Mouse (Mus musculus) spleen, adult 2 months (tissue): ENCODE results near the gene Filip1l. TPM values are rescaled to one million over a fixed set of nuclear protein-coding genes. Genes with fewer than 3 reads are reported as not detected.
A peak's percentile ranks its signal among the peaks of the same experiment; 100 is the strongest.

Experiments
- DNase-seq, 2 experiments: peaks; one replicate each; pipeline versions ENCODE4 v3.0.0 to v3.0.0-alpha.2; 2012 to 2021; ENCODE audit warnings: low spot score in 2 of 2, low read depth in 1 of 2
- H3K27ac ChIP-seq: fragments of 200-500 bp; 2 replicates; pipeline ENCODE4 v1.5.1; 2012; ENCODE audit warnings: low read length, inconsistent platforms; ENCODE audit not compliant: insufficient read depth
- H3K27me3 ChIP-seq: fragments of 200-500 bp; 2 replicates; pipeline ENCODE4 v1.6.1; 2012; ENCODE audit warnings: mild to moderate bottlenecking, moderate library complexity, low read length, inconsistent platforms; ENCODE audit not compliant: control insufficient read depth, insufficient read depth
- H3K36me3 ChIP-seq: fragments of 200-500 bp; 2 replicates; pipeline ENCODE4 v1.6.1; 2012; ENCODE audit warnings: mild to moderate bottlenecking, low read length, inconsistent platforms; ENCODE audit not compliant: control insufficient read depth, insufficient read depth
- H3K4me1 ChIP-seq: fragments of 200-500 bp; 2 replicates; pipeline ENCODE4 v1.6.1; 2011; ENCODE audit warnings: inconsistent platforms; ENCODE audit not compliant: control insufficient read depth, insufficient read depth, insufficient read length
- H3K4me3 ChIP-seq: fragments of 200-500 bp; 2 replicates; pipeline ENCODE4 v1.5.1; 2011; ENCODE audit warnings: mild to moderate bottlenecking, inconsistent platforms; ENCODE audit not compliant: insufficient read depth, insufficient read length; ENCODE audit errors: extremely low read depth
- CTCF ChIP-seq: fragments of 200-500 bp; IDR thresholded peaks from 2 replicates; pipeline ENCODE4 v1.5.1; 2011; ENCODE audit warnings: mild to moderate bottlenecking, inconsistent platforms; ENCODE audit not compliant: insufficient read depth, insufficient read length, insufficient replicate concordance; ENCODE audit errors: extremely low read depth
- POLR2A ChIP-seq: fragments of 200-500 bp; IDR thresholded peaks from 2 replicates; pipeline ENCODE4 v1.6.1; 2011; ENCODE audit warnings: low read depth, low read length, inconsistent platforms
- WGBS: fragments of 180-500 bp; shearing (Covaris S2); methylation state at CpG from one replicate; pipeline ENCODE4 v1.1.7; 2018; 5-methylcytosine and 5-hydroxymethylcytosine counted together
- polyA plus RNA-seq: library from polyadenylated mRNA; depleted of rRNA; stranded (reverse); fragments of >200 nt; gene quantifications from 2 replicates; pipeline ENCODE4 v1.2.3, GENCODE M21; 2012

Gene Filip1l
- polyA plus RNA-seq, 1 experiment, result 15.3 TPM

- WGBS, result 69% methylated on average over 2 of the region's 2 CpGs
- TF ChIP-seq POLR2A (no peak), CTCF (no peak)
- no peak for DNase-seq
- Histone ChIP-seq H3K36me3 (no peaks in the 10 kb centered on the region), H3K4me1 (peaks cover 6% of the 10 kb centered on the region; the same call in 1 of the 2 replicates), H3K4me3 (no peak overlapping the region), H3K27me3 (no peaks in the 10 kb centered on the region), H3K27ac (peak overlapping the region; percentile 4; the same call in 1 of the 2 replicates)
Observed at GRCm38 (mm10) chr16:57456003-57456402, 103.1 kb downstream of the Filip1l start.

DNA sequence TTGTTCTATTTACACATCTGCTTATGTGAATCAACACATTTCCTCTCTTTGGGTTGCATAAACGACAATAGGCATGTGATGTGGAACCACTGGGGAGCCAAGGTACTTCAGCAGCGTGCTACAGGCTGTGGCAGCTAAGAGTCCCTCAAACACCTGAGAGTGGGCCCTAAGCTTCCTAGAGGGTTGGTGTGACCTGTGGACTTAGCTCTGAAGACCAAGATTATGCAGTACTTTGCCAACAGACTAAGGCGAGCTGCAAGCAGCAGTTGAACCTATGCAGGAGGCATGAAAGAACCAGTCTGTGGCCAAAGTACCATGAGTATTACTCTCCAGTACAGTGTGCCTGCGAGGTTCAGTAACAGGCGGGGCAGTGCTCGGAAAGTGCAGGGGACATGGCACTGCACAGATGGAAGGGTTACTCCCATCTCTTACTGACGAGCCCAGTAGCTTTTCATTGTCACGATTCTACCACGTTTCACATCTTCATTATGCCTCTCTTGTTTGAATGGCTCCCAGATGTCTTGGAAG, 112.6 kb downstream of the Filip1l start:
- TF ChIP-seq POLR2A, result no peak
- no peak for TF ChIP-seq CTCF

DNA sequence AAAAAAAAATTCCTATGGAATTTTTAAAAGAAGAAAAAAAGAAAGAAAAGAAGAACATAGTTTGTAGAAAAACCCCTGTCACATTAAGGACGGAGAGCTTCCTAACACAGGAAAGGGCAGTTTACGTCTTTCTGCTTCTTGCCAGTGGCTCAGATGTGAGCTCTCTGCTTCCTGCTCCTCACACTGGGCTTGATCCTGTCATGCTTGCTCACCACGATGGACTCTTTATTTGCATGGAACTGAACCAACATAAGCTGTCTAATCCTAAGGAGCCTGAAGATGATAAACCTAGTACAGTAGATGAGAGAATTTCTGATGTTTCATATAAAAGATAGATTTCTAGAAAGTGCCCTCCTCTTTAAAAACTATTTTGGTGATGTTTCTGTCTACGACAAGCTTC, 116.4 kb downstream of the Filip1l start:
- H3K27ac ChIP-seq, result peak overlapping the region; percentile 15; the same call in 1 of the 2 replicates
- 28% methylated on average over 4 of the region's 4 CpGs for WGBS
- H3K4me3 ChIP-seq, result no peak overlapping the region
- DNase-seq, result no peak
- H3K4me1 ChIP-seq, result peaks cover 29% of the 10 kb centered on the region; the same call in 1 of the 2 replicates
- no peak for TF ChIP-seq CTCF
- TF ChIP-seq POLR2A, result no peak
- no peaks in the 10 kb centered on the region for H3K36me3 ChIP-seq
- no peaks in the 10 kb centered on the region for H3K27me3 ChIP-seq

More for the DNA sequence above, 112.6 kb downstream of the Filip1l start:
- no peaks in the 10 kb centered on the region for H3K27me3 ChIP-seq
- no peak overlapping the region for H3K27ac ChIP-seq
- peaks cover 16% of the 10 kb centered on the region; the same call in 1 of the 2 replicates for H3K4me1 ChIP-seq
- no peaks in the 10 kb centered on the region for H3K36me3 ChIP-seq
- H3K4me3 ChIP-seq, result no peak overlapping the region
- 88% methylated on average over 9 of the region's 9 CpGs for WGBS
- no peak for DNase-seq

DNA sequence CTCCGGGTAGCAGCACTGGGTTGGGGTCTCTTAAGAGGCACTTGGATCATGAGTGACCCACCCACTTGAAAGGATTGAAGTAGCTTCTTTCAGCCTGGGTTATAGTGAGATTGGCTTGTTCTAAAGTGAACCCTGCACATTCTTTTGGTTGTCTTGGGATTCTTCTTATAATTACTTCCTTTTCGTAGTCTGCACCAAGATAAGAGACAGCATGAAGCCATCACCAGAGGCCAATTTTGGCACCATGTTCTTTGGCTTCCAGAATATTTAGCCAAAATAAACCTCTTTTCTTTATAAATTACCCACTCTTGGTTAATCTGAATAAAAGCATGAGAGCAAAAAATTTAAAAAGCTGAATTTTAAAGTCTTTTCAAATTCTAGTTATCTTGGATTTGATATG, 117.0 kb downstream of the Filip1l start:
- Histone ChIP-seq H3K27me3 (no peaks in the 10 kb centered on the region), H3K4me3 (no peak overlapping the region), H3K4me1 (peaks cover 29% of the 10 kb centered on the region; the same call in 1 of the 2 replicates), H3K36me3 (no peaks in the 10 kb centered on the region), H3K27ac (peak overlapping the region; percentile 15)
- no peak for DNase-seq
- 66% methylated on average over 2 of the region's 2 CpGs for WGBS
- TF ChIP-seq CTCF (no peak), POLR2A (no peak)

DNA sequence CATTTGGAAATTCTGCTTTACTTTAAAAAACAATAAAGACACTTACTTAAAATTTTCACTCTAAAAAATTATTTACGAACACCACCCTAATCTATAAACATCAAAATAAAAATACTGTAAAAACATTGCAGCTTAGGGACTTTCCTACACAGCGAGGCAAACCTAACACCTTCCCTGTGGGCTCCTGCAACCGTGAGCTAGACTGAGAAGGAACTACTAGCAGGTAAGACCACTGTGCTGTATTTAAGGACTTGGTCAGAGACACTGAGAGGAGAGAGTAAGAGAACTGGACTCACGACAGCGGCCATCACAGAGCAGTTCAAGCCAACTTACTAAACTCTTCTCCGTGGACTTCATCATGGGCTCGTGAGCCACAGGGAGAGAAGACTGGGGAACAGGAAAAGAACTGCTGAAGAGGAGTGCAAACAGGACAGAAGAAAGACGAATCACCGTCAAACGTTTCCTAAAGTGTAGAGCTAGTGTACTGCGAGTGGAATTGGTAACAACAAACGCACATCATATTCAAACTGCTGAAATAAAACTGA, 117.5 kb downstream of the Filip1l start:
- WGBS, result 43% methylated on average over 12 of the region's 12 CpGs

DNA sequence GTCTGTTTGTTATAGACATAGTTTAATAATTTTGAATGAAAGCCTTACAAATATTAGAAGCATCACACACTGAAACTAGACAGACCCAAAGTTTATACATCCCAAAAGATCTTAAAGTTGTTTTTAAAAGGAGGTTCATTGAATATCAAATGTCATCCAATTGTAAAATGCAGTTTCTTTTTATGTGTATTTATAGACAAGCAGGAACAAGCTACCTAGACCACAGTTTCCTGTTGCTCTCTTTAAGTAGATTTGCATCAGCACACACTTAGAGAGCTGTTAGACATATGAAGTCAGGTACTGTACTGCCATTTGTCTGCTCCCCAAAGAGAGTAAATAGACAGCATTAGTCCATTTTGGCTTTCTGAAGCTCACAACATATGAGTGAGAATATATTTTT, 118.2 kb downstream of the Filip1l start:
- TF ChIP-seq CTCF (no peak), POLR2A (peak; percentile 9; the same call in 1 of the 2 replicates)
- Histone ChIP-seq H3K27me3 (no peaks in the 10 kb centered on the region), H3K4me1 (peaks cover 29% of the 10 kb centered on the region; the same call in 1 of the 2 replicates), H3K27ac (peak overlapping the region; percentile 99), H3K36me3 (no peaks in the 10 kb centered on the region), H3K4me3 (no peak overlapping the region)
- peak in 1 of 2 experiments; percentile 71 for DNase-seq

More for the DNA sequence above, 117.5 kb downstream of the Filip1l start:
- no peaks in the 10 kb centered on the region for H3K36me3 ChIP-seq
- TF ChIP-seq CTCF (no peak), POLR2A (no peak)
- no peak overlapping the region; the same call in 1 of the 2 replicates for H3K4me3 ChIP-seq
- peak in 1 of 2 experiments; percentile 18 for DNase-seq
- H3K27me3 ChIP-seq, result no peaks in the 10 kb centered on the region
- H3K4me1 ChIP-seq, result peaks cover 29% of the 10 kb centered on the region; the same call in 1 of the 2 replicates
- peak overlapping the region; percentile 99 for H3K27ac ChIP-seq
